Mouse (Mus musculus): ENCODE data around the gene Tmem182.

GRCm38 (mm10) chr1:40867651-40868050 is 62.2 kb downstream of the Tmem182 start:
- TF ChIP-seq CTCF (IDR thresholded peaks at IDR 0.05) (no peak), EP300 (IDR thresholded peaks at IDR 0.05) (no peak)
